Mouse (Mus musculus): ENCODE measurements at regions not wholly inside any gene's neighbourhood (a gene's known extent, or its start where the extent isn't known, plus 50 kb on each side); places are given as distances from the start of the nearest gene placed in this dataset.

- in situ Hi-C loops (cut with MboI, MseI): no loop called here
These were observed 159.8 kb upstream of the Tshz3 start for GRCm38 (mm10) chr7:36538111-36538510.

GRCm38 (mm10) chr7:36548007-36548406, 149.9 kb upstream of the Tshz3 start:
- in situ Hi-C loops (cut with MboI, MseI): no loop called here

- in situ Hi-C loops (cut with MboI, MseI): no loop called here
These were observed 149.5 kb upstream of the Tshz3 start for GRCm38 (mm10) chr7:36548440-36548839.

- in situ Hi-C loops (cut with MboI, MseI): no loop called here
These were observed 126.9 kb upstream of the Tshz3 start for GRCm38 (mm10) chr7:36571061-36571460.

- in situ Hi-C loops (cut with MboI, MseI): no loop called here
These were observed 115.8 kb upstream of the Tshz3 start for GRCm38 (mm10) chr7:36582074-36582473.

- in situ Hi-C loops (cut with MboI, MseI): no loop called here
These were observed 112.9 kb upstream of the Tshz3 start for GRCm38 (mm10) chr7:36585014-36585413.

GRCm38 (mm10) chr7:36591496-36591895, 106.4 kb upstream of the Tshz3 start:
- in situ Hi-C loops (cut with MboI, MseI): no loop called here

GRCm38 (mm10) chr7:36596630-36597301, 101.2 kb upstream of the Tshz3 start:
- in situ Hi-C loops (cut with MboI, MseI): no loop called here

GRCm38 (mm10) chr7:36605026-36605698, 92.8 kb upstream of the Tshz3 start:
- in situ Hi-C loops (cut with MboI, MseI): loop anchor here (10.0 kb wide), 1 partner anchor 1230 kb away; no protein-coding TSS in a partner anchor

- in situ Hi-C loops (cut with MboI, MseI): no loop called here
These were observed 77.7 kb upstream of the Tshz3 start for GRCm38 (mm10) chr7:36620256-36620655.

GRCm38 (mm10) chr7:36644252-36644651, 53.7 kb upstream of the Tshz3 start:
- in situ Hi-C loops (cut with MboI, MseI): no loop called here

Measured in regulatory T cell (primary cell).